Mouse (Mus musculus) neutrophil, adult 59 days (primary cell): ENCODE data around the gene Olfr878. TPM values are rescaled to one million over a fixed set of nuclear protein-coding genes. Genes with fewer than 3 reads are reported as not detected.

ENCODE experiments used
- total RNA-seq, 2 experiments: library from RNA; stranded (reverse); gene quantifications; 1 replicate in 1 of 2; 2 replicates in 1 of 2; pipeline ENCODE4 v1.2.4; 2023

The Olfr878 gene
- total RNA-seq: not detected

GRCm38 (mm10) chr9:37917540-37917939 lies at the start of gene Olfr878:
Olfr878 (plus strand) TSS chr9:37917840.

GRCm38 (mm10) chr9:37896661-37897060 lies 21.0 kb upstream of the Olfr878 start, which contains the start of gene Olfr145:
Olfr145 (plus strand) TSS chr9:37896724.

Other genes starting within 250 kb of the Olfr878 start
- gene Panx3, start 248.6 kb upstream of the Olfr878 start, total RNA-seq: not detected
- gene Olfr160, start 201.6 kb upstream of the Olfr878 start, total RNA-seq: not detected
- gene Olfr874, start 172.7 kb upstream of the Olfr878 start, total RNA-seq: not detected
- not detected for gene Olfr875, start 146.0 kb upstream of the Olfr878 start, total RNA-seq
- gene Olfr876, start 114.8 kb upstream of the Olfr878 start, total RNA-seq: not detected
- gene Olfr877, start 63.6 kb upstream of the Olfr878 start, total RNA-seq: not detected
- not detected for gene Olfr145, start 21.1 kb upstream of the Olfr878 start, total RNA-seq
- not detected for gene Olfr881, start 74.0 kb downstream of the Olfr878 start, total RNA-seq
- not detected for gene Olfr883, start 108.0 kb downstream of the Olfr878 start, total RNA-seq
- gene Olfr884, start 128.7 kb downstream of the Olfr878 start, total RNA-seq: not detected
- not detected for gene Olfr885, start 143.5 kb downstream of the Olfr878 start, total RNA-seq
- gene Olfr887, start 166.2 kb downstream of the Olfr878 start, total RNA-seq: not detected
- gene Olfr888, start 190.3 kb downstream of the Olfr878 start, total RNA-seq: not detected
- not detected for gene Olfr889, start 197.4 kb downstream of the Olfr878 start, total RNA-seq
- not detected for gene Olfr890, start 224.7 kb downstream of the Olfr878 start, total RNA-seq